ENCODE assay signal across 24 mouse cellular contexts in genomic region chr3:149370517-149371227, GRCm38 (mm10).
DNase-seq lines count a peak whose midpoint lies in the region; ATAC-seq and TF ChIP-seq lines count a peak whose summit lies in the region.
"Had no signal": no experiment of that assay in that cellular context is flagged by ENCODE, and none has a peak within 500 bp of the region (broad histone marks: within the 10 kb centered on the region; RNA-seq: fewer than 3 reads in every experiment).

No protein-coding gene starts in this region.

- TF ChIP-seq CTCF in intestine, postnatal 0 days (IDR thresholded peaks at IDR 0.05; ENCODE audit: low read depth), result no peak

- no peaks in the 10 kb centered on the region for H3K36me3 ChIP-seq in intestine, postnatal 0 days (ENCODE audit: control insufficient read depth, insufficient read depth)
- H3K36me3 ChIP-seq: embryonic facial prominence, embryonic 10.5 days; embryonic facial prominence, embryonic 12.5 days; forebrain, embryonic 15.5 days; G1E had no signal

- H3K9ac ChIP-seq in intestine, postnatal 0 days (ENCODE audit: low read depth, low read length), result no peak overlapping the region
- H3K9ac ChIP-seq: embryonic facial prominence, embryonic 12.5 days; forebrain, embryonic 13.5 days; forebrain, embryonic 15.5 days had no signal

- H3K4me3 ChIP-seq in intestine, postnatal 0 days (ENCODE audit: low read depth, low read length), result no peak overlapping the region
- H3K4me3 ChIP-seq: embryonic facial prominence, embryonic 10.5 days; embryonic facial prominence, embryonic 12.5 days; forebrain, embryonic 13.5 days; forebrain, embryonic 15.5 days had no signal

- H3K4me1 ChIP-seq in intestine, postnatal 0 days (replicated peaks; ENCODE audit: control insufficient read depth, insufficient read depth, low read length), result no peaks in the 10 kb centered on the region
- H3K4me1 ChIP-seq: embryonic facial prominence, embryonic 10.5 days; embryonic facial prominence, embryonic 12.5 days; forebrain, embryonic 13.5 days; forebrain, embryonic 15.5 days had no signal

- WGBS in intestine, postnatal 0 days, result 53% methylated on average over 6 of the region's 6 CpGs

- peak; percentile 93 for ATAC-seq in intestine, postnatal 0 days
- ATAC-seq: activated CD4-positive, CD25-positive, alpha-beta regulatory T cell, adult 4 months; CD4-positive, CD25-positive, alpha-beta regulatory T cell, adult 4 months; forebrain, embryonic 13.5 days; forebrain, embryonic 15.5 days; Patski had no signal

- DNase-seq in heart, adult 11 months, result peak; percentile 71
- no peak for DNase-seq in heart, postnatal 14 days
- DNase-seq in kidney, adult 9 months, result peak; percentile 57
- DNase-seq in kidney, postnatal 4 days, result no peak
- no peak for DNase-seq in urinary bladder, postnatal 4 days (ENCODE audit: low spot score in 2 of 2)
- DNase-seq: adrenal gland, adult 8-10 months; adrenal gland, postnatal 14 days; adrenal gland, postnatal 36 days; B cell, adult 2 months; cerebellum, adult 11-12 months; cerebellum, adult 2 months; cerebellum, adult 9-10 months; cerebellum, postnatal 10 days; cerebellum, postnatal 25 days had no signal

- H3K27ac ChIP-seq in intestine, postnatal 0 days (ENCODE audit: low read depth, low read length), result peak overlapping the region; percentile 60
- H3K27ac ChIP-seq: embryonic facial prominence, embryonic 10.5 days; embryonic facial prominence, embryonic 12.5 days; forebrain, embryonic 13.5 days; forebrain, embryonic 15.5 days had no signal

- intact Hi-C loops in heart, postnatal 14 days (cut with DNase I), result no loop called here

- H3K4me2 ChIP-seq in intestine, postnatal 0 days (replicated peaks; ENCODE audit: low read depth), result no peak overlapping the region
- H3K4me2 ChIP-seq: embryonic facial prominence, embryonic 12.5 days; forebrain, embryonic 13.5 days; forebrain, embryonic 15.5 days had no signal

- no peaks in the 10 kb centered on the region for H3K27me3 ChIP-seq in intestine, postnatal 0 days (replicated peaks; ENCODE audit: control insufficient read depth, insufficient read depth, low read length)
- H3K27me3 ChIP-seq: CH12.LX; embryonic facial prominence, embryonic 12.5 days; forebrain, embryonic 13.5 days; forebrain, embryonic 15.5 days; Patski had no signal

- H3K9me3 ChIP-seq in intestine, postnatal 0 days (ENCODE audit: control insufficient read depth), result no peaks in the 10 kb centered on the region
- H3K9me3 ChIP-seq: embryonic facial prominence, embryonic 10.5 days; embryonic facial prominence, embryonic 12.5 days; forebrain, embryonic 13.5 days; forebrain, embryonic 15.5 days had no signal

Comparison
In these comparisons a context has a peak if more than half of its experiments do, and no peak if none do; other contexts are left out.
1. DNase-seq: peak in heart, adult 11 months (single experiment) and kidney, adult 9 months (single experiment); none in heart, postnatal 14 days (0 of 2), kidney, postnatal 4 days (0 of 2) and urinary bladder, postnatal 4 days (0 of 2).